Mouse (Mus musculus): ENCODE results near the gene Ddx43.

Gene Ddx43

GRCm38 (mm10) chr9:78372827-78373504, 22.6 kb upstream of the Ddx43 start:
- DNase-seq (ENCODE audit: low spot score) = no peak

DNA sequence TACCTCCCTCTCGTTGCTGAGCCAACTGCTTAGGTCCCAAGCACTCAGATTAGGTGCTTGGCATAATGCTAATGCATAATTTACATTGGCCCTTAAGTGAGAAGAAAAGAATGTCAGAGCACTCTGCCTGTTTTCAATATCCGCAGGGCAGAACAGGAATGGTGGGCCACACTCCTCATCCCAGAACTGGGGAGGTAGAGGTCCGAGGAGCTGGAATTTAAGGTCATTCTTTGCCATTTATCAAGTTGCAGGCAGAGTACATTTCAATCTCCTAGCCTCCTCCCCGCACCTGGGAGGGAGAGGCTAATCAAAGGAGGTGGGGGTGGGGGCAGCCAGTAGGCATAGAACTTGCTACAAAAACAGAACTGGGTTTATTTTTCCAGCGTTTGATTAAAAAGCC, 21.2 kb upstream of the Ddx43 start:
- DNase-seq (ENCODE audit: low spot score) = no peak

DNA sequence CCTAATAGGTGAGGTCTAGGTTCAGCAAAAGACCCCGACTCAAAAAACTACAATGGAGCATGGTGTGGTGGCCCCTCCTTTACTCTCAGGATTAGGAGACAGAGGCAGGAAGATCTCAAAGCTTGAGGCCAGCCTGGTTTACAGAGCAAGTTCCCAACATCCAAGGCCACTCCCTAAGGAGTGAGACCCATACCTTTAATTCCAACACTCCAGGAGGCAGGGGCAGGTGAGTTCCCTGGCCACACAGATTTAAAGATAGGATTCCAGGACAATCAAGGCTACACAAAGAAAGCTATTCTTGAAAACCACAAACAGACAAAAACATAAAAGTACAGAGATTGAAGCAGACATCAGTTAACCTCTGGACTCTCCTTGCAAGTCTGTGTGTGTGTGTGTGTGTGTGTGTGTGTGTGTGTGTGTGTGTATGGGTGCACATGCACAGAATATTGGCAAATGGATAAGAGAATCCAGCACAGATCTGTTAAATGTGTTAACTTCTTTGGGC, 20.6 kb upstream of the Ddx43 start:
- DNase-seq (ENCODE audit: low spot score) = no peak

DNA sequence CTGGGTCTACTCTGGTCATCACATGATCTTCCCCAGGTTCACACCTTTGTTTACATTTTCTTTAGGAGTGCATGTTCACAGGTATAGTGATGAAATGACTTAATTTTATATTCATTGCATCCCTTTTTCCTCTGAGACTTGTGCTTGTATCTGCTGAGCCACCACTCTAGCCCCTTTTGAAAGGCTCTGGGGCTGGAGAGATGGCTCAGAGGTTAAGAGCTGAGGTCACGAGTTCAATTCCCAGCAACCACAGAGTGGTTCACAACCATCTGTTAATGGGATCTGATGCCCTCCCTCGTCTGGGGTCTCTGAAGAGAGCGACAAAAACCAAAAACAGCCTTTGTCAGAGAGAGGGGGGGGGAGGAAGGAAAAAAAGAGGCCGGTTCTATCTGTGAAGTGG, 20.1 kb upstream of the Ddx43 start:
- no peak for DNase-seq (ENCODE audit: low spot score)

- DNase-seq (ENCODE audit: low spot score) = no peak
These were observed 18.0 kb upstream of the Ddx43 start for GRCm38 (mm10) chr9:78377546-78377945.

DNA sequence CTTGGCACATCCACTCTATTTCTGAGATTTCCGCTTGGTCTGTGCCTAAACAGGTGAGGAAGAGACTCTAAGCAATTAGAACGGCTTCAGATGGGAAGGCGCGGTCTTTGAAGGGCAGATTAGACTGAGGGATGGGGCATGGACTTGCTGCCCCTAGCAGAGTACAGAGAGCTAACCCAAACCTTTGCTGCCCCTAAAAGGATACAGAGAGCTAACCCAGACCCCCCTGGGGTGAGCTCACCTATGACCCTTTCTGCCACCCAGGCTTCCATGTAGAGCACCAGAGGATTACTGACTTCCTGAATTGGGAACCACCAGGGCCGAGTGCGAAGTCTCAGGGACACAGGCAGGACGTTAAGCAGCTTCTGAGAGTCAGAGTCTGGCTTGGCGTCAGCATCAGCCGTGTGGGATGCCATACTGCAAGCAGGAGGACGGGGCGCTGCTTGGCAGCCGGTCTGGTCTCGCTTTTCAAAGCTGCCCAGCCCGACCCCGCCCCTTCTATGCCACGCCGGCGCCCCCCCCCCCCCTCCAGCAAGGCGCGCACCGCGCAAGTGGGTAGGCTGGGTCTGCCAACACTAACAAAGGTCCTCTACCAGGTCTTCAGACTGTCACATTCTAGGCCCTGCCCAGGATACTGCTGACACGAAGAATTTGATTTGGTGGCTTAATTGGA, 17.3 kb upstream of the Ddx43 start, which contains the start of gene Ooep:
TSS of gene Ooep (minus strand) at position 613 of the 673 bp plus-strand sequence.
- DNase-seq (ENCODE audit: low spot score) = no peak

DNA sequence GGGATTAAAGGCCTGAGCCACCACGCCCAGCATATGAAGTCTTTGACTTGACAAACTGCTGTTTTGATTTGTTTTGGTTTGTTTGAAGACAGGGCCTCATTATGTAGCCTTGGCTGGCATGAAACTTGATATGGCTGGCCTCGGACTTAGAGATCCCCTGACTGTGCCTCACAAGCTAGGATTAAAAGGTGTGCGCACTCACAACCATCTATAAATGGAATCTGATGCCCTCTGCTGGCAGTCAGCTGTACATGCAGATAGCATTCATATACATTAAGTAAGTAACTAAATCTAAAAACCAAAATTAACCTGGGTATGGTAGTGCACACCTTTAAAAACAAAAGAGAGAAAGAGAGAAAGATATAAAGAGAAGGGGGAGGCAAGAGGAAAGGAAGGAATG, 9.7 kb upstream of the Ddx43 start:
- DNase-seq (ENCODE audit: low spot score) = no peak

DNA sequence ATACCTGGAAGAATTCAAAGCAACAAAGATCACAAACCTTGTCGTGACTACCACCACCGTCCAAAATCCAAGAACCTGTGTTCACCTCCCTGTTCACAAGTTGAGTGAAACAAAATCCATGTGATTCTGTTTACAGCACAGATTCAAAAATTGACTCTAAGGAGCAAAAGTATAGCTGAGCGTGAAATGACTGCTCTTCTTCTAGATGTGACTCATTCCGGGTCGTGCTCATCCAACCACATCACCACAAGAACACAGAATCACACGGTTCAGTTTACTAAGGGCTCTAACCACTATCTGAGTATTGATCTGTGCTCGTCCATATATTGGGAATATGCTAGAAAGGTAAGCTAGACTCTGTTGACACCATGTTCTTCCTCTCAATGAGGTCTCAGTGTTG, 8.6 kb upstream of the Ddx43 start:
- DNase-seq (ENCODE audit: low spot score) = no peak

DNA sequence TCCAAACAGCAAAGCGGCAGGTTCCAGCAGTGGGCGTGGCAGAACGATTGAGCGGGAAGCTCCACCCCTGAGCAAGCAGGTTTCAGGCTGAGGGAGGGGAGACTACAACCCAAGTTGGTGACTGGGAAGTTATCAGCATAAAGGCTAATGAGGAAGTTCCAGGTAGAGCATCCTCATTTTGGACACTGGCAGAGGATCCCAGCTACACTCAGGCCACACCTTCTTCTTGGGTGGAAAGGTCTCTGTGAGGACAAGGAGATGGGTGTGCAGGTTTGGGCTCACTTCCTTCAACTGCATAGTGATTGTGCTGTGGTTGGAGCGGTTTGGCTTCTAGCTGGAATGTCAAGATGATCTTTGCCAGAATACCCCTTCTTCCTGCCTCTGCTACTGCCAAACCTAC, 5.6 kb upstream of the Ddx43 start:
- DNase-seq (ENCODE audit: low spot score) = no peak

GRCm38 (mm10) chr9:78393741-78394140, 1.8 kb upstream of the Ddx43 start:
- no peak for DNase-seq (ENCODE audit: low spot score)

- DNase-seq (ENCODE audit: low spot score) = no peak
These were observed 975 bp upstream of the Ddx43 start for GRCm38 (mm10) chr9:78394602-78395001.

GRCm38 (mm10) chr9:78395244-78395629, 340 bp upstream of the Ddx43 start:
- DNase-seq (ENCODE audit: low spot score) = no peak

DNA sequence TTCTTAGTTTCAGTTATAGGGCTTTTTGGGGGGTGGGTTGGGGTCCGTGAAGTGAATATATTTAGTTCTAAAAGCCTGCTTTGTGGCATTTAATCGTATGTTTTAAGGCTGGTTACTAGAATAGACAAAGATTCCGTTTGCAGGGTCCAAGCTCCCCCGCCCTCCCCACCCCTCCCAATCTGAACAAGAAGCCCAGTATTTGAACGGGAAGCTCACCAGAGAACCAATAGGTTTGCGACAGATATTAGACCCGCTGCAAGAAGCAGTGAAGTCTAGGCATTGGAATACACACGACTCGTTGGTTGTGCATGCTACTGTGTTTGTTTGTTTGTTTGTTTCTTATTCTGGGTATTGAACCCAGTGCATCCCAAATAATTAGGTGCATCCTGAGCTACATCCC, 940 bp downstream of the Ddx43 start:
- DNase-seq (ENCODE audit: low spot score) = no peak

DNA sequence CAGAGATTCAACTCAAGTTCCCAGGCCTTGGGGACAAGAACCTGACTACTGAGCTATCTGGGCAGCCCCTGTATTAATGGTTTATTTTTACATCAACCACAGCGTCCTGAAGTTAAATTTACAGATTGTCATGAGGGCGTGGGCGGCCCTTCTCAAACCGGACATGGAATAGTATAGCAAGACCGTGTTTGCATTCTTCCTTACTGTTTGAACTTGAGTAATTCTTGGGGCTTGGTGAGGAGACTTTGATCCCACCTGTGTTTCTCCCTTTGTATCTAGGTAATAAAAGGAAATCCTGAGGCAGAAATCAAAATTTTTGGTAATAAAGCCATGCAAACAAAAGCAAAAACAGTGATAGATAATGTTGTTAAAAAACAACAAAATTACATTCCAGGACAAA, 5.0 kb downstream of the Ddx43 start:
- DNase-seq (ENCODE audit: low spot score) = no peak

DNA sequence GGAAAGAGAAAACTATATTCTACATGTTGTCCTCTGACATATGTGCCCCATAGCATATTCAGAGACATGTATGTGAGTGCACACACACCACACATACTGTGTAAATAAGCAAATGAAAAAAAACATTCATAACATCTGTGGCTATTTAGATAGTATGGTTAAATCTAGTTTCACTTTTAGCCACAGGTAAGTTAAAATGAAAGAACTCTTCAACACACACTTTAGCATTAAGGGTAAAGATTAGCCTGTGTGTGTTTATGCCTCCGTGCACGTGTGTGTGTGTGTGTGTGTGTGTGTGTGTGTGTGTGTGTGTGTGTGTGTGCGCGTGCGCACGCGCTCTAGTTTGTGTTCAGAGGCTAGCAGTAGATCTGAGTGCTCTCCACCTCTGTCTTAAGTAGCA, 6.0 kb downstream of the Ddx43 start:
- no peak for DNase-seq (ENCODE audit: low spot score)

DNA sequence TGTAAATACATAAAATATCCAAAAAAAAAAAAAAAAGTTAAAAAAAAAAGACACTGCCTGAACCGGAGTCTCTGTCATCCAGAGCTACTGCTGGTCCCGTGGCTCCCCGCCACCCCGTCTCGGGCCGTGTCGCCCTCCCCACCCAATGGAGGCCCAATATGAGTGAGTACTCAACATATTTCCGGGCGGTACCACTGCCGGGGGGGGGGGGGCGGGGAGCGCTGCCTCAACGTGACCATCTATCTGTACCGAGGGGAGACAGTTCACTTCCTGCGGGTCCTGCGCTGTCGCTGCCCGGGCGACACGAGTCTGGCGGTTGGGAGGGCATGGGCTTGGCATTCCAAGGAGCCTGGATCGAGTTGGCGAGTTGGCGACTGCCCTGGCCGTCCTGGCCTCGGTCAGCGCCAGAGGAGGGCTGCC, 31.8 kb downstream of the Ddx43 start:
- no peak for DNase-seq (ENCODE audit: low spot score)

DNA sequence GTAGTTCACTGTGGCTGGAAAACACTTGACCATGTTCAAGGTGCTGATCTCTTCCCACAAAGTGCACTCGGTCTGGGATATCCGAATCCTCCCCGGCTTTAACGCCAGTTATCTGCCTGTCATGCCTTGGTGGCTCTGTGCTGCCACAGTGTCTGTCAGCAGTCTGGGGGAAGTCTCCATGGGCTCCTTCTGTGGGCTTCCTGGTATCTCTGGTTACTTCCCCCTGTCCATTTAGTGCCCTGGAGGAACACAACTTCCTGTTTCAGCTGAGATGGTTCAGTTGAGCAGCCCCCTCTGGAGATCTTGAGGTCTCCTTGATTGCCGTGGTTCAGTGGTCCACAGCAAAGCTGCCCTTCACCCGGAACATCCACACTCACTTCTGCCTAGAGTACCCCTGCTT, 32.6 kb downstream of the Ddx43 start:
- DNase-seq (ENCODE audit: low spot score) = no peak

DNA sequence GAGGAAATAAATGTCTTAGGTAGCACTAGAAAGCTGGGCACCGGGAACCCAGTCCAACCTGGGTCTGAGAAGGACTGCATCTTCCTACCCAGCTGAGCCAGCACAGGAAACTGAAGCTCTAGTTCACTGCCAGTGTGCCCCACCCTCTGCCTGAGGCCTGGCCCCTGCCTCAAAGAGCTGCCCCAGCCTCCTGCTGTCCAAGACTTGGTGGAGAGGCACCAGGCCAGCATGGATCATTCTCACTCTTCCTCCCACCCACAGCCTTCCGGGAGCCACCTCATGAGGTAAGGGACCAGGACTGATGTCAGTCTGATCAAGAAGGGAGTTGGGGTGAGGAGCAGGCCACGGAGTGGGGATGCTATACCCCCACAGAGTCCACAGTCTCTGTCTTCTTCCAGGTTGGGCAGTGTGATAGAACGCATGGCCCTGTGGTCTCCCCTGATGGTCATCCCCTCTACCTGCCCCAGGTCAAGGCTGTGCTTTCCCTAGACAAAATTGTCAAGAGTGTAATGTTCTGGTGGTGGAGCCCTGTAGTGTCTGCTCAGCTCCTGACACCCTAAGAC, 33.4 kb downstream of the Ddx43 start:
- no peak for DNase-seq (ENCODE audit: low spot score)

- DNase-seq (ENCODE audit: low spot score) = no peak
These were observed 34.0 kb downstream of the Ddx43 start for GRCm38 (mm10) chr9:78429551-78429950.

GRCm38 (mm10) chr9:78430486-78430885, 34.9 kb downstream of the Ddx43 start:
- no peak for DNase-seq (ENCODE audit: low spot score)

DNA sequence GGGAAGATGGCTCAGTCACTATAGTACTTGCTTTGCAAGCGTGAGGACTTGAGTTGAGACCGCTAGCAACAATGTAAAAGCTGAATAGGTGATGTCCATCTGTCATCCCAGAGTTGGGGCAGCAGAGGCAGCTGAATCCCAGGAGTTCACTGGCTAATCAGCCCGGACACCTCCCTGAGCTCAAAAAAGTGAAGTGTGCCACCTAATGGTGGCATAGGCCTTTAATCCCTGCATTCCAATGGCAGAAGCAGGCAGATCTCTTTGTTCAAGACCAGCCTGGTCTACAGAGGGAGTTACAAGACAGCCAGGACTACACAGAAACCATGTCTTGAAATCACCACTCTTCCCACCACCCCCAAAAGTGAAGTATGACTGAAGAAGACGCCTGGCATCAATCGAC, 36.9 kb downstream of the Ddx43 start:
- DNase-seq (ENCODE audit: low spot score) = no peak

- no peak for DNase-seq (ENCODE audit: low spot score)
These were observed 43.8 kb downstream of the Ddx43 start for GRCm38 (mm10) chr9:78439426-78439825.

- DNase-seq (ENCODE audit: low spot score) = no peak
These were observed 46.6 kb downstream of the Ddx43 start for GRCm38 (mm10) chr9:78442237-78442578.

All from urinary bladder, postnatal 10 days (tissue).